Mouse (Mus musculus) forebrain, embryonic 16.5 days (tissue): ENCODE results near the gene Stoml3. TPM values are rescaled to one million over a fixed set of nuclear protein-coding genes. Genes with fewer than 3 reads are reported as not detected.

ENCODE experiments used
- ATAC-seq: fragments of 200-750 bp; cut with Nextera tagmentation; 2 replicates; pipeline ENCODE4 v1.8.0; 2017; ENCODE audit warnings: mild to moderate bottlenecking, moderate library complexity
- H3K27ac ChIP-seq: fragments of 300-500 bp; sonication (generic); 2 replicates; pipeline ENCODE4 v1.5.1; 2014; ENCODE audit warnings: low read length, control low read depth
- H3K27me3 ChIP-seq: fragments of 300-500 bp; sonication (generic); replicated peaks from 2 replicates; pipeline ENCODE4 v1.6.1; 2014; ENCODE audit warnings: low read length; ENCODE audit not compliant: control insufficient read depth, insufficient read depth
- H3K36me3 ChIP-seq: fragments of 300-500 bp; sonication (generic); 2 replicates; pipeline ENCODE4 v1.6.1; 2014; ENCODE audit not compliant: control insufficient read depth, insufficient read depth
- H3K4me1 ChIP-seq: fragments of 300-500 bp; sonication (generic); replicated peaks from 2 replicates; pipeline ENCODE4 v1.6.1; 2014; ENCODE audit warnings: low read length; ENCODE audit not compliant: control insufficient read depth, insufficient read depth
- H3K4me2 ChIP-seq: fragments of 300-500 bp; sonication (generic); 2 replicates; pipeline ENCODE4 v1.6.1; 2014; ENCODE audit warnings: mild to moderate bottlenecking, low read length, control low read depth
- H3K4me3 ChIP-seq: fragments of 300-500 bp; sonication (generic); replicated peaks from 2 replicates; pipeline ENCODE4 v1.5.1; 2014; ENCODE audit warnings: mild to moderate bottlenecking, low read length, control low read depth
- H3K9ac ChIP-seq: fragments of 300-500 bp; sonication (generic); replicated peaks from 2 replicates; pipeline ENCODE4 v1.6.1; 2014; ENCODE audit warnings: low read depth, low read length, control low read depth
- H3K9me3 ChIP-seq: fragments of 300-500 bp; sonication (generic); 2 replicates; pipeline ENCODE4 v1.6.1; 2016; ENCODE audit warnings: low read length; ENCODE audit not compliant: control insufficient read depth
- whole genome bisulfite sequencing: fragments of 180-500 bp; shearing (Covaris S2); extraction: QIAGEN DNeasy Blood & Tissue Kit; methylation state at CpG from one replicate; pipeline ENCODE4 v1.1.7; 2014; 5-methylcytosine and 5-hydroxymethylcytosine counted together
- polyA plus RNA-seq: library from polyadenylated mRNA; unstranded; fragments of >200 nt; fragmentation: Nextera tagmentation; extraction: Ambion mirVana; gene quantifications from 2 replicates; pipeline ENCODE4 v1.2.1, GENCODE M21; 2015

The Stoml3 gene
- polyA plus RNA-seq, 1 experiment from 2014 or later = not detected

DNA sequence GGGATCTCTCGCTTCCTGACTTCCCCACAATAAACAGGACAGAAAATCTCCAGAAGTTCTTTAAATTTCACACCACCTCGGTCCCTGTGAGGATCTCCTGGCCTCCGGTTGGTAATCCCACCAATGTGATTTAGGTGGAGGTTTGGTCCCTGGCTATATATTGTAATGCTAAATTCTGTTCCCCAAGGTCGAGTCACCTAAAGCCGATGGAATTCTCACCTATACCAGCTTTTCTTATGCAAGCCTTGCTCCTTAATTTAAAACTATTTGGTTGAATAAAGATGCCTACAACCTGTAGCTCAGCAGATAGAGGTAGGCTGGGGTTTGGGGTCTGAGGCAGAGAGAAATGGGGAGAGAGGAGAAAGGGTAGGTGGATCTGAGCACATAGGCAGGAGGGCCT lies 30.7 kb upstream of the Stoml3 start:
- H3K27me3 ChIP-seq = no peaks in the 10 kb centered on the region
- peaks cover 23% of the 10 kb centered on the region for H3K36me3 ChIP-seq
- no peak for ATAC-seq
- WGBS = 78% methylated on average over 5 of the region's 5 CpGs
- peaks cover 13% of the 10 kb centered on the region for H3K4me1 ChIP-seq
- no peak overlapping the region for H3K9ac ChIP-seq
- H3K9me3 ChIP-seq = no peaks in the 10 kb centered on the region
- no peak overlapping the region for H3K27ac ChIP-seq
- H3K4me2 ChIP-seq = no peak overlapping the region
- no peak overlapping the region for H3K4me3 ChIP-seq

DNA sequence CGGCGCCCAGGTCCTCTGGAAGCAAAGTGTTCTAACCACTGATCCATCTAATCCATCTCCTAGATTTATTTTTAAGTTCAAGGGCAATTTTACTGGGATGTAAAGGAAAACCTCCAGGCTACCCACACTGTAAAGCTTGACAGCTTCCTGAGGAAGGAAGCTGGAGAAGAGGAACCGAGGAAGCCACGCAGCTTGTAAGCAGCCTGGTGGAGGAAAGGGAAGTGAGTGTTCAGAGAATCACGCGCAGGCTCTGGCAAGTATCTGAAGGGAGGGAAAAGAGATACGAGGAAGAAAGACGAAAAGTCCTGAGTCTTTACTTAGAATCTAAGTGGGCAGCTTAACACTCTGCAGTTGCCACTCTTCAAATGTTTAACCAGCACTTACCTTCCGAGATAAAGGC lies 28.3 kb upstream of the Stoml3 start:
- H3K4me3 ChIP-seq = no peak overlapping the region
- no peaks in the 10 kb centered on the region for H3K27me3 ChIP-seq
- no peaks in the 10 kb centered on the region for H3K9me3 ChIP-seq
- H3K4me1 ChIP-seq = peaks cover 21% of the 10 kb centered on the region
- peaks cover 14% of the 10 kb centered on the region for H3K36me3 ChIP-seq
- no peak overlapping the region for H3K9ac ChIP-seq
- H3K27ac ChIP-seq = no peak overlapping the region
- H3K4me2 ChIP-seq = no peak overlapping the region
- 87% methylated on average over 9 of the region's 9 CpGs for WGBS
- ATAC-seq = no peak

DNA sequence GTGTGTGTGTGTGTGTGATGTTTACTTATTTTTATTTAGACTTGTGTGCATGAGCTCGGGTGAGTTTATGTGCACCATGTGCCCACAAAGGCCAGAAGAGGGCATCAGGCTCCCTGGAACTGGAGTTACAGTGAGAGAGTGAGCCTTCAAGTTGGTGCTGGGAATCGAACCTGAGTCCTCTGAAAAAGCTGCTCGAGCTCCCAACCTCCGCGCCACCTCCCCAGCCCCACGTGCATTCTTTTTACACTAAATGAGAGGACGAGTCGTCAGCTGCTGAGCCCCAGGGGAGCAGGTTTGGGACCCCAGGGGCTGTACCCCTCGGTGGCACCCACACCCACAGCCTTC lies 25.8 kb upstream of the Stoml3 start:
- Histone ChIP-seq H3K9me3 (no peaks in the 10 kb centered on the region), H3K9ac (peak overlapping the region; percentile 87), H3K27me3 (no peaks in the 10 kb centered on the region), H3K4me2 (peak overlapping the region; percentile 71), H3K4me1 (peaks cover 46% of the 10 kb centered on the region), H3K27ac (peak overlapping the region; percentile 80), H3K4me3 (peak overlapping the region; percentile 95), H3K36me3 (peaks cover 3% of the 10 kb centered on the region; the same call in 1 of the 2 replicates)
- WGBS = 4% methylated on average over 9 of the region's 9 CpGs
- no peak; the same call in 1 of the 2 replicates for ATAC-seq

DNA sequence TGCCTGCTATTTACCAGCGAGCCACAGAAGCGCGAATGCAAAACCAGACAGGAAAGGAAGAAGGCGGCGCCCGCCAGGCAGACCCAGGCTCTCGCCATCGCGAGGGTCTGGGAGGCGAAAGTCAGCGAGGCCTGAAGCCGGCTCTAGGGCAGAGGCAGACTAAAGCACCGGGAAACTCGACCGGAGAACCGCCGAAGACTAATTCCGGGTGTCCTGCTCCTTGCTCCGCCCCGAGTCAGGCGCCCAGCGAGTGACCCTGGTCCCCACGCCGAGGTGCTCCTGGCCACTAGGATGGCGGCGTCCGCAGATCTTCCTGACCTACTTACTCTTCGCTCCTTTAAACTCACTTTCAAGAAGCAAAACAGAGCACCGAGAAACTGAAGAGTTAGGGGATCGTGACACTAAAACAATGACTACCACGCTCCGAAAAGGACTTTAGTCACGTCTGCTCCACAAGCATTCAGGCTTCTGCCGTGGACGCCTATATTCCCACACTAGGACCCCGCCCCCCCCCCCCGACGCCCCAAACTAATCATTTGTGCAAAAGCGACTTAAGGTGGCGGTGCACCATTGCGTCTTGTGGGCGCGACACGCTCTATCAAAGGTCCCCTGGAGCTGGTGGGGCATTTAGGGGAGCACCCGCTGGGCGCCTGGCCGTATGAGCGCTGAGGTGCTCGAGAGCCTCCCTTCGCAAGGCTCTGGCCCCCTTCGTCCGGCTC lies 25.2 kb upstream of the Stoml3 start, which contains the start of the genes Nhlrc3 and Proser1:
Gene Nhlrc3, minus strand, starts transcription at position 287 of the 719 bp plus-strand sequence.
Gene Proser1, plus strand, starts transcription at position 621 of the 719 bp plus-strand sequence.
- 0% methylated on average over 52 of the region's 52 CpGs for WGBS
- H3K9ac ChIP-seq = peak within 1 kb of the TSS; percentile 87
- peaks cover 47% of the 10 kb centered on the region for H3K4me1 ChIP-seq
- no peaks in the 10 kb centered on the region for H3K27me3 ChIP-seq
- H3K4me2 ChIP-seq = peak within 1 kb of the TSS; percentile 84
- H3K9me3 ChIP-seq = no peaks in the 10 kb centered on the region
- H3K27ac ChIP-seq = peak within 1 kb of the TSS; percentile 91
- H3K4me3 ChIP-seq = peak within 1 kb of the TSS; percentile 95
- peak; percentile 99 for ATAC-seq
- H3K36me3 ChIP-seq = peaks cover 3% of the 10 kb centered on the region; the same call in 1 of the 2 replicates

DNA sequence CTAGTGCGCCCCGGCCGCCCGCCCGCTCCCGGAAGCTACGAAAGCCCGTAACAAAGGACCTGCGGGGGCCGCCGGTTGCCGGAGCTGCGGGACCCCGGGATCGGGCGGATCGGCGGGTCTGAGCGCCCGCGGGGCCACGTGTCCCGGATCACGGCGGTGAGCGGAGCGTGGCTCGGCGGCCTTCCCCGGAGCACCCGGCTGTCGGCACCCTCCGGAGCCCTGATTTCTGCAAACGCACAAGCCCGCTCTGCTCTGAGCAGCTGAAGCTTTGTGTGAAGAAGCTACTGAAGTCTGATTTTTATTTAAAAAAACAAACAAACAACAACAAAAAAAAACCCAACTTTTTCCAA lies 24.7 kb upstream of the Stoml3 start:
- peaks cover 48% of the 10 kb centered on the region for H3K4me1 ChIP-seq
- 0% methylated on average over 35 of the region's 35 CpGs for WGBS
- no peaks in the 10 kb centered on the region; the same call in 1 of the 2 replicates for H3K36me3 ChIP-seq
- no peaks in the 10 kb centered on the region for H3K27me3 ChIP-seq
- no peaks in the 10 kb centered on the region for H3K9me3 ChIP-seq
- peak overlapping the region; percentile 84 for H3K4me2 ChIP-seq
- peak overlapping the region; percentile 91 for H3K27ac ChIP-seq
- H3K4me3 ChIP-seq = peak overlapping the region; percentile 95
- peak overlapping the region; percentile 87 for H3K9ac ChIP-seq
- ATAC-seq = peak; percentile 62

DNA sequence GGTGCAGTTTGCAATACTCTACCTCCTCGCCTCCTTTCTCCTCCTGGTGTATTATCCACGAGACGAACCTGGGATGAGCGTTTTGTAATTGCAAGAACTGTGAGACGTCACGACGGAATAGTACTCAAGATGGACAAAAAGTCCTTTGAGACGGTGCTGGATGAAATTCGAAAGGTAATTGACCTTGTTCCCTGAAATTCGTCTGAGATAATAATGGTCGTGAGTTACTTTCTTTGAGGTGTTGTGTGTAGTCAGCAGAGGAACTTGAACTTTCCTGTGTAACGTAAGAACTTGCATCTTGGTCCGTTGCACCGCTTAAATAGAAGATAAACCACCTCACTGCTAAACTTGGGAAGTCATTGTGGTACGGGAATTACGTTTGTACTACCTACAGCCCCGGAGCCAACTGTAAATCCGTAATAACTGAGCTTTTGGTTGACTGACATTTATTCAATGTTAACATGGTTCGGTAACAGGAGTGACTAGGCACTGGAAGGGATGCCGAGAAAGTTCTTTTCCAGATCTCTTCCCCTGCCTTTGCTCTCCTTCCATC lies 24.2 kb upstream of the Stoml3 start:
- no peaks in the 10 kb centered on the region for H3K27me3 ChIP-seq
- no peaks in the 10 kb centered on the region for H3K9me3 ChIP-seq
- peak overlapping the region; percentile 87 for H3K9ac ChIP-seq
- peak overlapping the region; percentile 95 for H3K4me3 ChIP-seq
- WGBS = under 1% methylated on average over 20 of the region's 20 CpGs
- peak overlapping the region; percentile 91 for H3K27ac ChIP-seq
- peak overlapping the region; percentile 84 for H3K4me2 ChIP-seq
- no peaks in the 10 kb centered on the region; the same call in 1 of the 2 replicates for H3K36me3 ChIP-seq
- no peak for ATAC-seq
- H3K4me1 ChIP-seq = peaks cover 53% of the 10 kb centered on the region

DNA sequence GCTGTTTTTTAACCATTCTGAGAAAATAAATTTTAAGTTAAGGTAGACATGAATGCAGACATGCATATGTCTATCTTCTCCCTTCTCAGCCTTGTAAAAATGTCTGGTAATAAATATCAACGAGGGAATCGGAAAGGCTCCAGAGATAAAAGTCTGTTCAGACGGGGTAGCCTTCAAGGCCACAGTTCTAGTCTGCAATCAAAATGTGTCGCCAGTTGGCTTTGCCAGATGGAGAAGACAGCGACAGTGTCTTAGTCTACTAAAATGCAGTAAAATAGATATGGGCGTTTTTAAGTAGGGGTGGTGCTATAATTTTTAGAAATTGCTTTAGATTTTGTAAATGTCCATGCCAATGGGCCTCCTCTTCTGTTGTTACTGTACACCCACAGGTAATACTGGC lies 23.1 kb upstream of the Stoml3 start:
- ATAC-seq = no peak
- Histone ChIP-seq H3K27ac (no peak overlapping the region), H3K4me1 (peaks cover 53% of the 10 kb centered on the region), H3K36me3 (no peaks in the 10 kb centered on the region), H3K9me3 (no peaks in the 10 kb centered on the region), H3K4me2 (peak overlapping the region; percentile 84), H3K27me3 (no peaks in the 10 kb centered on the region), H3K4me3 (peak overlapping the region; percentile 38), H3K9ac (peak overlapping the region; percentile 39; the same call in 1 of the 2 replicates)
- WGBS = 46% methylated on average over 6 of the region's 6 CpGs

DNA sequence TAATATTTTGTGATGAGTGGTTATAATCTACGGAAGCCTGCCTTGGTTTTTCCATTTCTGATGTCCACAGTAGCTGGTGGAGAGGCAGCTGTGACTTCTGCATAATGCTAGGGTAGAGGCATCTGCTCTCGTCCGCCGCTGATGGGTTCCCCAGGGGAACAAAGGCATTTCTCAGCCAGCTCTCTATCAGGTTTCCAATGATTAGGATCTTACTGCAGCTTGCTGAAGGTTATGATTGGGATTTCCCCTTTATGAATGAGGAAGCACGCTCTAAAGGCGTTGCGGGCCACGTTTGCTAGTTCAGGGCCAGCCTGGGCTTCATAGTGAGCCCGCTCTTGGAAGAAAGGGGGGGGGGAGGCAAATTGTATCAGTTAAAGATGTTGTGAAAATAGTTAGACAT lies 22.0 kb upstream of the Stoml3 start:
- H3K4me3 ChIP-seq = peak overlapping the region; percentile 1; the same call in 1 of the 2 replicates
- 77% methylated on average over 9 of the region's 9 CpGs for WGBS

DNA sequence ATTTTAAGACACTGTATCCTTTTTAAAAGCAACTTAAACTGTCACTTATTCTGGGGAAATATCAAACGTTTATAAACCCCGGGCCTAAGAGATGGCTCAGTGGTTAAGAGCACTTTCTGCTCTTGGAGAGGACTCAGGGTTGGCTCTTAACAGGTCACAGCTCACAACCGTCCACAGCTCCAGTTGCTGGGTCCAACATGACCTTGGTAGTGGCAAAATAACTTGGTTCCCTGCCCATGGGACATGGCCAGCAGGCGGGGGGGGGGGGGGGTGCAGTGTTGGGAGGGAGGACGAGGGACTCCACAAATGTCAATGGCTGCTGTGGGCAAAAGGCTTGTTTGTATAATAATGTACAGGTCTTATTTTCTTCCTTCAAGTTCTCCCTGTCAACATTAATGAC lies 21.1 kb upstream of the Stoml3 start:
- H3K27me3 ChIP-seq = no peaks in the 10 kb centered on the region
- H3K9me3 ChIP-seq = no peaks in the 10 kb centered on the region
- H3K4me3 ChIP-seq = no peak overlapping the region
- H3K9ac ChIP-seq = no peak overlapping the region
- no peak overlapping the region for H3K27ac ChIP-seq
- 78% methylated on average over 5 of the region's 5 CpGs for WGBS
- no peak for ATAC-seq
- H3K4me1 ChIP-seq = peaks cover 44% of the 10 kb centered on the region
- peaks cover 9% of the 10 kb centered on the region for H3K36me3 ChIP-seq
- H3K4me2 ChIP-seq = no peak overlapping the region

More for the DNA sequence above, 22.0 kb upstream of the Stoml3 start:
- H3K27ac ChIP-seq = no peak overlapping the region
- no peaks in the 10 kb centered on the region for H3K27me3 ChIP-seq
- H3K4me1 ChIP-seq = peaks cover 49% of the 10 kb centered on the region
- H3K9ac ChIP-seq = no peak overlapping the region
- H3K4me2 ChIP-seq = peak overlapping the region; percentile 84
- H3K36me3 ChIP-seq = peaks cover 5% of the 10 kb centered on the region; the same call in 1 of the 2 replicates
- H3K9me3 ChIP-seq = no peaks in the 10 kb centered on the region
- no peak for ATAC-seq
